Mouse (Mus musculus): ENCODE data around the gene Btg3. TPM values are rescaled to one million over a fixed set of nuclear protein-coding genes. Genes with fewer than 3 reads are reported as not detected.

Btg3 gene
- polyA plus RNA-seq, 1 experiment, result 1.2 TPM

DNA sequence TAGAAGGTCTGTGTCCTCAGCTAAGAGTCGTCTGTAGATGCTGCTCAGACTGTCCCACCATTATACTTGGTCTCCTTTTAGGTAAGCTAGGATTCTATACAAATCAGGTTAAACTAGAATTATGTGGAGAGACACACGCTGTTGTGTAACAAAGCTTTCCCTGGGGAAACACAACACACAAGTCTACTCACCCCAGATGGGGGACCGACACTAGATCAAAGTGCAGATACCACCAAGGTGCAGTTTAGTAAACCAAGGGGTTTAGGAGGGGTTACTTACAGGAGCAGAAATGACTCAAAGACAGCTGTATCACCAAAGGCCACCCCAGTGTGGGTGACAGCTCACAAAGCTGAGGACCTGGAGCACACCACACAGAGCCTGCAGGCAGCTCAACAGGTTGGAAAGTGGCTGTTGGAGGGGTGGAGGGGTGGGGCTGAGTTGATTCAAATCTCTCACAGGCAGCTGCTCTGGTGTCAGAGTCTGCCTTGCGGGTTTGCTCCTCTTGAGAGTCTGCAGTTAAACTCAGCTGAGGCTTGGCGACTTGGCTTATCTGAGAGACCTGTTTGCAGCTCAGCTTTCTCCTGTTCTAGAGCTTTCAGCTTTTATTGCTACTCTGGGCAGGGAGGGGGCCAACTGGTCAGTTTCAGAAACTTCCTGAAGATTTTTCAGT lies 82.3 kb downstream of the Btg3 start:
- no peaks in the 10 kb centered on the region for H3K36me3 ChIP-seq (ENCODE audit: control insufficient read depth)
- no peaks in the 10 kb centered on the region for H3K9me3 ChIP-seq (ENCODE audit: control insufficient read depth, low read length)
- H3K27me3 ChIP-seq (ENCODE audit: control insufficient read depth), result no peaks in the 10 kb centered on the region
- no peak for TF ChIP-seq TAL1 (IDR thresholded peaks at IDR 0.05; ENCODE audit: low read length)
- TF ChIP-seq GATA1 (IDR thresholded peaks at IDR 0.05; ENCODE audit: low read length), result no peak
- no peak overlapping the region for H3K4me3 ChIP-seq (replicated peaks)
- peaks cover 6% of the 10 kb centered on the region for H3K4me1 ChIP-seq (ENCODE audit: control insufficient read depth)

DNA sequence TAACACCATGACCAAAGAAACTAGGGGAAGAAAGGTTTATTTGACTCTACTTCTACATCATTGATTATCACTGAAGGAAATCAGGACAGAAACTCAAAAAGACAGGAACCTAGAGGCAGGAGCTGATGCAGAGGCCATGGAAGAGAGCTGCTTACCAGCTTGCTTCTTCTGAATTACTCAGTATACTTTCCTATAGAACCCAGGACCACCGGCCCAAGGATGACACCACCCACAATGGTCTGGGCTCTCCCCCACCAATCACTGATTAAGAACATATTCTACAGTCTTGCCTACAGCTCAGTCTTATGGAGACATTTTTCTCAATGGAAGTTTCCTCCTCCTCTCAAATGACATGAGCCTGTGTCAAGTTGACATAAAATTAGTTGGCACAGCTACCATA lies 82.9 kb downstream of the Btg3 start:
- H3K4me1 ChIP-seq (ENCODE audit: control insufficient read depth), result peaks cover 6% of the 10 kb centered on the region
- H3K9me3 ChIP-seq (ENCODE audit: control insufficient read depth, low read length), result no peaks in the 10 kb centered on the region
- TF ChIP-seq TAL1 (IDR thresholded peaks at IDR 0.05; ENCODE audit: low read length), result no peak
- TF ChIP-seq GATA1 (IDR thresholded peaks at IDR 0.05; ENCODE audit: low read length), result no peak
- no peaks in the 10 kb centered on the region for H3K36me3 ChIP-seq (ENCODE audit: control insufficient read depth)
- no peaks in the 10 kb centered on the region for H3K27me3 ChIP-seq (ENCODE audit: control insufficient read depth)
- H3K4me3 ChIP-seq (replicated peaks), result no peak overlapping the region

GRCm38 (mm10) chr16:78283231-78283630 lies 93.8 kb downstream of the Btg3 start:
- no peaks in the 10 kb centered on the region for H3K36me3 ChIP-seq (ENCODE audit: control insufficient read depth)
- H3K4me3 ChIP-seq (replicated peaks), result no peak overlapping the region
- H3K27me3 ChIP-seq (ENCODE audit: control insufficient read depth), result no peaks in the 10 kb centered on the region
- H3K9me3 ChIP-seq (ENCODE audit: control insufficient read depth, low read length), result no peaks in the 10 kb centered on the region
- no peaks in the 10 kb centered on the region for H3K4me1 ChIP-seq (ENCODE audit: control insufficient read depth)
- TF ChIP-seq GATA1 (IDR thresholded peaks at IDR 0.05; ENCODE audit: low read length) (no peak), TAL1 (IDR thresholded peaks at IDR 0.05; ENCODE audit: low read length) (no peak)

Other genes starting within 250 kb of the Btg3 start
- not detected in 2 replicates for gene Cxadr, start 75.7 kb downstream of the Btg3 start, polyA plus RNA-seq (2012)
- 0.10 and 0.25 TPM in 2 replicates for gene D16Ertd472e, start 199.5 kb upstream of the Btg3 start, polyA plus RNA-seq (2012)